Mouse (Mus musculus): ENCODE results near the gene Rbm34. TPM values are rescaled to one million over a fixed set of nuclear protein-coding genes. Genes with fewer than 3 reads are reported as not detected.

The Rbm34 gene
- total RNA-seq, 1 experiment from 2014 or later: 31.9 TPM

GRCm38 (mm10) chr8:126968107-126968506 lies 2.8 kb downstream of the Rbm34 start:
- no peak for ATAC-seq (ENCODE audit: extremely low read depth, insufficient number of reproducible peaks, low FRiP score, poor library complexity, severe bottlenecking)

- no peak for ATAC-seq (ENCODE audit: extremely low read depth, insufficient number of reproducible peaks, low FRiP score, poor library complexity, severe bottlenecking)
Observed at GRCm38 (mm10) chr8:126965246-126965645, 5.6 kb downstream of the Rbm34 start.

- ATAC-seq (ENCODE audit: extremely low read depth, insufficient number of reproducible peaks, low FRiP score, poor library complexity, severe bottlenecking): no peak
Observed at GRCm38 (mm10) chr8:126962871-126963270, 8.0 kb downstream of the Rbm34 start.

GRCm38 (mm10) chr8:126961516-126961915 lies 9.4 kb downstream of the Rbm34 start:
- no peak for ATAC-seq (ENCODE audit: extremely low read depth, insufficient number of reproducible peaks, low FRiP score, poor library complexity, severe bottlenecking)

GRCm38 (mm10) chr8:126951900-126952636 lies 18.8 kb downstream of the Rbm34 start:
- ATAC-seq (ENCODE audit: extremely low read depth, insufficient number of reproducible peaks, low FRiP score, poor library complexity, severe bottlenecking): no peak

- ATAC-seq (ENCODE audit: extremely low read depth, insufficient number of reproducible peaks, low FRiP score, poor library complexity, severe bottlenecking): no peak
Observed at GRCm38 (mm10) chr8:126949527-126949926, 21.3 kb downstream of the Rbm34 start.

GRCm38 (mm10) chr8:126946444-126946843 lies 24.4 kb downstream of the Rbm34 start:
- ATAC-seq (ENCODE audit: extremely low read depth, insufficient number of reproducible peaks, low FRiP score, poor library complexity, severe bottlenecking): no peak

GRCm38 (mm10) chr8:126945730-126946163 lies 25.1 kb downstream of the Rbm34 start, which contains the start of gene Tomm20:
Tomm20 (minus strand) TSS chr8:126945844.
- ATAC-seq (ENCODE audit: extremely low read depth, insufficient number of reproducible peaks, low FRiP score, poor library complexity, severe bottlenecking): peak; percentile 86

- ATAC-seq (ENCODE audit: extremely low read depth, insufficient number of reproducible peaks, low FRiP score, poor library complexity, severe bottlenecking): no peak
Observed at GRCm38 (mm10) chr8:126944781-126945691, 25.8 kb downstream of the Rbm34 start.

GRCm38 (mm10) chr8:126943565-126943964 lies 27.3 kb downstream of the Rbm34 start:
- no peak for ATAC-seq (ENCODE audit: extremely low read depth, insufficient number of reproducible peaks, low FRiP score, poor library complexity, severe bottlenecking)

- no peak for ATAC-seq (ENCODE audit: extremely low read depth, insufficient number of reproducible peaks, low FRiP score, poor library complexity, severe bottlenecking)
Observed at GRCm38 (mm10) chr8:126937337-126937736, 33.5 kb downstream of the Rbm34 start.

- no peak for ATAC-seq (ENCODE audit: extremely low read depth, insufficient number of reproducible peaks, low FRiP score, poor library complexity, severe bottlenecking)
Observed at GRCm38 (mm10) chr8:126935932-126936331, 34.9 kb downstream of the Rbm34 start.

GRCm38 (mm10) chr8:126935387-126935786 lies 35.5 kb downstream of the Rbm34 start:
- no peak for ATAC-seq (ENCODE audit: extremely low read depth, insufficient number of reproducible peaks, low FRiP score, poor library complexity, severe bottlenecking)

GRCm38 (mm10) chr8:126932656-126933055 lies 38.2 kb downstream of the Rbm34 start:
- ATAC-seq (ENCODE audit: extremely low read depth, insufficient number of reproducible peaks, low FRiP score, poor library complexity, severe bottlenecking): no peak

GRCm38 (mm10) chr8:126932249-126932648 lies 38.6 kb downstream of the Rbm34 start:
- no peak for ATAC-seq (ENCODE audit: extremely low read depth, insufficient number of reproducible peaks, low FRiP score, poor library complexity, severe bottlenecking)

- ATAC-seq (ENCODE audit: extremely low read depth, insufficient number of reproducible peaks, low FRiP score, poor library complexity, severe bottlenecking): no peak
Observed at GRCm38 (mm10) chr8:126931720-126932119, 39.2 kb downstream of the Rbm34 start.

GRCm38 (mm10) chr8:126929607-126930161 lies 41.2 kb downstream of the Rbm34 start:
- ATAC-seq (ENCODE audit: extremely low read depth, insufficient number of reproducible peaks, low FRiP score, poor library complexity, severe bottlenecking): peak; percentile 71

- no peak for ATAC-seq (ENCODE audit: extremely low read depth, insufficient number of reproducible peaks, low FRiP score, poor library complexity, severe bottlenecking)
Observed at GRCm38 (mm10) chr8:126928755-126929505, 41.9 kb downstream of the Rbm34 start.

- no peak for ATAC-seq (ENCODE audit: extremely low read depth, insufficient number of reproducible peaks, low FRiP score, poor library complexity, severe bottlenecking)
Observed at GRCm38 (mm10) chr8:126928028-126928427, 42.8 kb downstream of the Rbm34 start.
